ENCODE assay signal across 29 mouse cellular contexts in genomic region chr2:137091766-137092522, GRCm38 (mm10). TPM values are rescaled to one million over a fixed set of nuclear protein-coding genes. Genes with fewer than 3 reads are reported as not detected.
DNase-seq lines count a peak whose midpoint lies in the region; ATAC-seq lines count a peak whose summit lies in the region.
"Had no signal": no experiment of that assay in that cellular context is flagged by ENCODE, and none has a peak within 500 bp of the region (broad histone marks: within the 10 kb centered on the region; RNA-seq: fewer than 3 reads in every experiment).

No protein-coding gene starts in this region.

- no peaks in the 10 kb centered on the region for H3K27me3 ChIP-seq in hindbrain, embryonic 15.5 days
- no peaks in the 10 kb centered on the region; the same call in 1 of the 2 replicates for H3K27me3 ChIP-seq in hindbrain, embryonic 12.5 days
- H3K27me3 ChIP-seq in neural tube, embryonic 12.5 days (replicated peaks): 0 out of 2 replicates have a peak, but pooled peaks cover 3% of the 10 kb centered on the region
- H3K27me3 ChIP-seq in neural tube, embryonic 15.5 days (replicated peaks): no peaks in the 10 kb centered on the region
- H3K27me3 ChIP-seq: CH12.LX; heart, embryonic 15.5 days; kidney, embryonic 15.5 days; liver, embryonic 12.5 days had no signal

- 0 out of 2 replicates have a peak, but pooled peaks have one; percentile 2 for ATAC-seq in hindbrain, embryonic 15.5 days (ENCODE audit: low FRiP score, low read depth)
- no peak for ATAC-seq in hindbrain, embryonic 12.5 days (ENCODE audit: low FRiP score)
- peak; percentile 7; the same call in 1 of the 2 replicates for ATAC-seq in neural tube, embryonic 12.5 days (ENCODE audit: low FRiP score, low read depth)
- no peak for ATAC-seq in neural tube, embryonic 15.5 days (ENCODE audit: low FRiP score)
- ATAC-seq: intestine, postnatal 0 days; liver, embryonic 12.5 days had no signal

- no peak overlapping the region for H3K27ac ChIP-seq in hindbrain, embryonic 15.5 days (replicated peaks)
- no peak overlapping the region for H3K27ac ChIP-seq in hindbrain, embryonic 12.5 days
- H3K27ac ChIP-seq in neural tube, embryonic 12.5 days: no peak overlapping the region
- H3K27ac ChIP-seq in neural tube, embryonic 15.5 days (replicated peaks): no peak overlapping the region
- H3K27ac ChIP-seq: embryonic facial prominence, embryonic 10.5 days; heart, embryonic 15.5 days; kidney, embryonic 15.5 days; limb, embryonic 13.5 days; liver, embryonic 12.5 days had no signal

- 62% methylated on average over 11 of the region's 11 CpGs for WGBS in hindbrain, embryonic 15.5 days
- WGBS in hindbrain, embryonic 12.5 days: 63% methylated on average over 11 of the region's 11 CpGs
- 65% methylated on average over 11 of the region's 11 CpGs for WGBS in neural tube, embryonic 12.5 days
- WGBS in neural tube, embryonic 15.5 days: 63% methylated on average over 11 of the region's 11 CpGs

- H3K4me3 ChIP-seq in hindbrain, embryonic 15.5 days: no peak overlapping the region
- no peak overlapping the region for H3K4me3 ChIP-seq in hindbrain, embryonic 12.5 days
- no peak overlapping the region for H3K4me3 ChIP-seq in neural tube, embryonic 12.5 days
- H3K4me3 ChIP-seq in neural tube, embryonic 15.5 days (replicated peaks): no peak overlapping the region
- H3K4me3 ChIP-seq: embryonic facial prominence, embryonic 10.5 days; heart, embryonic 15.5 days; kidney, embryonic 15.5 days; limb, embryonic 13.5 days; liver, embryonic 12.5 days had no signal

- H3K4me2 ChIP-seq in hindbrain, embryonic 15.5 days: no peak overlapping the region
- no peak overlapping the region for H3K4me2 ChIP-seq in hindbrain, embryonic 12.5 days (replicated peaks)
- H3K4me2 ChIP-seq in neural tube, embryonic 12.5 days (replicated peaks): no peak overlapping the region
- H3K4me2 ChIP-seq in neural tube, embryonic 15.5 days: no peak overlapping the region
- H3K4me2 ChIP-seq: heart, embryonic 15.5 days; kidney, embryonic 15.5 days; limb, embryonic 13.5 days; liver, embryonic 12.5 days had no signal

- intact Hi-C loops in heart, postnatal 10 days (cut with DNase I): loop anchor here (5.0 kb wide), 1 partner anchor 75 kb away; no protein-coding TSS in a partner anchor

- peaks cover 15% of the 10 kb centered on the region for H3K4me1 ChIP-seq in hindbrain, embryonic 15.5 days (replicated peaks)
- peaks cover 65% of the 10 kb centered on the region for H3K4me1 ChIP-seq in hindbrain, embryonic 12.5 days
- peaks cover 61% of the 10 kb centered on the region for H3K4me1 ChIP-seq in neural tube, embryonic 12.5 days
- H3K4me1 ChIP-seq in neural tube, embryonic 15.5 days: peaks cover 13% of the 10 kb centered on the region
- H3K4me1 ChIP-seq: liver, embryonic 12.5 days had no signal

- no peaks in the 10 kb centered on the region for H3K9me3 ChIP-seq in hindbrain, embryonic 15.5 days
- H3K9me3 ChIP-seq in hindbrain, embryonic 12.5 days (replicated peaks): no peaks in the 10 kb centered on the region
- H3K9me3 ChIP-seq in neural tube, embryonic 12.5 days: no peaks in the 10 kb centered on the region
- no peaks in the 10 kb centered on the region for H3K9me3 ChIP-seq in neural tube, embryonic 15.5 days (replicated peaks)
- H3K9me3 ChIP-seq: embryonic facial prominence, embryonic 10.5 days; heart, embryonic 15.5 days; kidney, embryonic 15.5 days; limb, embryonic 13.5 days; liver, embryonic 12.5 days had no signal

- peak; percentile 83 for DNase-seq in heart, adult 11 months
- no peak for DNase-seq in heart, postnatal 10 days
- DNase-seq in Muller cell, postnatal 12 days (ENCODE audit: inconsistent ontology term): no peak
- DNase-seq: adrenal gland, adult 2 months; B cell, adult 2 months; cerebellum, adult 11 months; cerebellum, adult 9-11 months; gastrocnemius, postnatal 25 days; kidney, postnatal 36 days; layer of hippocampus, adult 9-11 months; lung, adult 18-20 months; lung, postnatal 14 days; right cerebral cortex, adult 18-20 months; right cerebral cortex, postnatal 4 days; thymus, adult 18-20 months; thymus, postnatal 36 days had no signal

- H3K36me3 ChIP-seq in hindbrain, embryonic 15.5 days: no peaks in the 10 kb centered on the region; the same call in 1 of the 2 replicates
- peaks cover 56% of the 10 kb centered on the region for H3K36me3 ChIP-seq in hindbrain, embryonic 12.5 days
- peaks cover 43% of the 10 kb centered on the region for H3K36me3 ChIP-seq in neural tube, embryonic 12.5 days
- peaks cover 17% of the 10 kb centered on the region for H3K36me3 ChIP-seq in neural tube, embryonic 15.5 days
- H3K36me3 ChIP-seq: G1E; liver, embryonic 12.5 days had no signal

- no peak overlapping the region for H3K9ac ChIP-seq in hindbrain, embryonic 15.5 days
- no peak overlapping the region for H3K9ac ChIP-seq in hindbrain, embryonic 12.5 days
- no peak overlapping the region for H3K9ac ChIP-seq in neural tube, embryonic 12.5 days
- no peak overlapping the region for H3K9ac ChIP-seq in neural tube, embryonic 15.5 days (replicated peaks)
- H3K9ac ChIP-seq: heart, embryonic 15.5 days; kidney, embryonic 15.5 days; limb, embryonic 13.5 days; liver, embryonic 12.5 days had no signal

RNA-seq across cellular contexts. Expression of gene Jag1, which starts 24.5 kb away (rescaled TPM):
- 10 to 100 TPM; 17.9 to 20.6 TPM for total RNA-seq in heart, postnatal 10 days (2021)
- polyA plus RNA-seq in hindbrain, embryonic 15.5 days (2015; fragmentation: Nextera tagmentation; extraction: Ambion mirVana): 10.6 and 12.3 TPM in 2 replicates
- 31.6 and 34.0 TPM in 2 replicates for polyA plus RNA-seq in hindbrain, embryonic 12.5 days (2016; fragmentation: Nextera tagmentation; extraction: Ambion mirVana)
- polyA plus RNA-seq in neural tube, embryonic 12.5 days (2016; fragmentation: Nextera tagmentation; extraction: Ambion mirVana): 29.0 and 31.6 TPM in 2 replicates
- polyA plus RNA-seq in neural tube, embryonic 15.5 days (2015; fragmentation: Nextera tagmentation; extraction: Ambion mirVana): 7.5 and 9.3 TPM in 2 replicates
- total RNA-seq: CH12.LX; common myeloid progenitor, adult 5-6 weeks; G1E had no signal
- polyA plus RNA-seq: G1E had no signal

Comparison
In these comparisons a context has a peak if more than half of its experiments do, and no peak if none do; other contexts are left out.
1. ATAC-seq: peak in hindbrain, embryonic 15.5 days (single experiment) and neural tube, embryonic 12.5 days (single experiment); none in hindbrain, embryonic 12.5 days (single experiment) and neural tube, embryonic 15.5 days (single experiment).